Mouse (Mus musculus): ENCODE data around the gene Cxcr1. TPM values are rescaled to one million over a fixed set of nuclear protein-coding genes. Genes with fewer than 3 reads are reported as not detected.

Cxcr1 gene
- polyA plus RNA-seq, 1 experiment from 2014 or later, result not detected

- ATAC-seq (replicated peaks; ENCODE audit: low FRiP score) (no peak), DNase-seq (ENCODE audit: low spot score) (no peak)
- H3K4me1 ChIP-seq (replicated peaks; ENCODE audit: control insufficient read depth, insufficient read depth, low read length), result no peaks in the 10 kb centered on the region
- H3K4me2 ChIP-seq (ENCODE audit: low read depth, low read length, severe bottlenecking), result no peak overlapping the region
- no peaks in the 10 kb centered on the region for H3K27me3 ChIP-seq (ENCODE audit: control insufficient read depth, insufficient read depth, low read length)
- H3K27ac ChIP-seq (ENCODE audit: low read depth, low read length), result no peak overlapping the region
- H3K9ac ChIP-seq (ENCODE audit: low read length), result no peak overlapping the region
- no peaks in the 10 kb centered on the region for H3K36me3 ChIP-seq (ENCODE audit: control insufficient read depth, insufficient read depth, low read length)
- H3K9me3 ChIP-seq (ENCODE audit: control insufficient read depth, low read length), result no peaks in the 10 kb centered on the region
- WGBS, result 73% methylated on average over 2 of the region's 2 CpGs
- no peak overlapping the region for H3K4me3 ChIP-seq (ENCODE audit: low read depth, low read length)
Measured at GRCm38 (mm10) chr1:74183006-74183405, 11.4 kb downstream of the Cxcr1 start.

DNA sequence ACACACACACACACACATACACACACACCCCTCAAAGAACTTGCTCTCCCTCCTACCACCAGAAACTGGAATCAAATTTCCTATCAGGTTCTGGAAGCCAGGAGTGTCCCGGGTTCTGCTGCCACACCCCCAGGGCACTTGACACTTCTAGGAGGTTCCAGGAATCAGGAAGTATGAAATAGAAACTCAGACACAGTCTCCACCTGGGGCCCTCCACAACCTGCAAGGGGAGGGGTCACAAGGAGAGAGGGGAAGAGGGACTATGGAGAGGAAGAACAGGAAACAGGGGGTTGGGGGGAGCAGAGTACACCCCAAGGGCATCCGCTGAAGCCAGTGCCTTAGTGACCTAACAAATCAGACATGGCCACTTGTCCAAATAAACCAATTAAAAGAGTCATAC, 13.0 kb downstream of the Cxcr1 start:
- WGBS, result 78% methylated on average over 2 of the region's 2 CpGs
- no peaks in the 10 kb centered on the region for H3K27me3 ChIP-seq (ENCODE audit: control insufficient read depth, insufficient read depth, low read length)
- no peaks in the 10 kb centered on the region for H3K4me1 ChIP-seq (replicated peaks; ENCODE audit: control insufficient read depth, insufficient read depth, low read length)
- DNase-seq (ENCODE audit: low spot score) (no peak), ATAC-seq (replicated peaks; ENCODE audit: low FRiP score) (no peak)
- no peaks in the 10 kb centered on the region for H3K36me3 ChIP-seq (ENCODE audit: control insufficient read depth, insufficient read depth, low read length)
- no peaks in the 10 kb centered on the region for H3K9me3 ChIP-seq (ENCODE audit: control insufficient read depth, low read length)
- no peak overlapping the region for H3K4me3 ChIP-seq (ENCODE audit: low read depth, low read length)
- H3K27ac ChIP-seq (ENCODE audit: low read depth, low read length), result no peak overlapping the region
- H3K4me2 ChIP-seq (ENCODE audit: low read depth, low read length, severe bottlenecking), result no peak overlapping the region
- H3K9ac ChIP-seq (ENCODE audit: low read length), result no peak overlapping the region

- H3K9me3 ChIP-seq (ENCODE audit: control insufficient read depth, low read length), result no peaks in the 10 kb centered on the region
- H3K27ac ChIP-seq (ENCODE audit: low read depth, low read length), result no peak overlapping the region
- no peak overlapping the region for H3K9ac ChIP-seq (ENCODE audit: low read length)
- H3K27me3 ChIP-seq (ENCODE audit: control insufficient read depth, insufficient read depth, low read length), result no peaks in the 10 kb centered on the region
- H3K4me2 ChIP-seq (ENCODE audit: low read depth, low read length, severe bottlenecking), result no peak overlapping the region
- ATAC-seq (replicated peaks; ENCODE audit: low FRiP score) (no peak), DNase-seq (ENCODE audit: low spot score) (no peak)
- H3K36me3 ChIP-seq (ENCODE audit: control insufficient read depth, insufficient read depth, low read length), result no peaks in the 10 kb centered on the region
- H3K4me3 ChIP-seq (ENCODE audit: low read depth, low read length), result no peak overlapping the region
- WGBS, result 68% methylated on average over 9 of the region's 9 CpGs
- no peaks in the 10 kb centered on the region for H3K4me1 ChIP-seq (replicated peaks; ENCODE audit: control insufficient read depth, insufficient read depth, low read length)
Measured at GRCm38 (mm10) chr1:74179624-74180408, 14.6 kb downstream of the Cxcr1 start.

DNA sequence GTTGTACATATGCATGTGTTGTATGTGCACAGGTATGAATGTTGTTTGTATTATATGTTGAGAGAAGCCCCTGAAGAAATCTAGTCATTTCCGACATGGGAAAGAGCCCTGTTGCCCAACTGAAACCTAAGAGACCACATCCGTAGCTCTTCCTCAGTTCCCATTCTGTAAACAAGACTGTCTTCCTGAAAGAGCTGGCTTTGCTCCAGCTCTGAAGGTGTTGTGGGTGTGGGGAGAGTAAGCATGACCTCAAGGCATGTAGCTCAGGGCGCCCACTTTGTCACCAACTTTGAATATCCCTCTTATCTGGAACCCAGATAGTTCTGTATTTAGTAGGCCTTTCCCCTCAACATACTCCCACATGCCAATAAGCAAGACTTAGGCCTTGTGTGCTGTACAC, 15.8 kb downstream of the Cxcr1 start:
- Histone ChIP-seq H3K36me3 (ENCODE audit: control insufficient read depth, insufficient read depth, low read length) (no peaks in the 10 kb centered on the region), H3K27ac (ENCODE audit: low read depth, low read length) (no peak overlapping the region), H3K4me3 (ENCODE audit: low read depth, low read length) (no peak overlapping the region), H3K4me2 (ENCODE audit: low read depth, low read length, severe bottlenecking) (no peak overlapping the region), H3K9me3 (ENCODE audit: control insufficient read depth, low read length) (no peaks in the 10 kb centered on the region), H3K27me3 (ENCODE audit: control insufficient read depth, insufficient read depth, low read length) (no peaks in the 10 kb centered on the region), H3K9ac (ENCODE audit: low read length) (no peak overlapping the region), H3K4me1 (replicated peaks; ENCODE audit: control insufficient read depth, insufficient read depth, low read length) (no peaks in the 10 kb centered on the region)
- no peak for DNase-seq (ENCODE audit: low spot score)
- ATAC-seq (replicated peaks; ENCODE audit: low FRiP score), result no peak
- WGBS, result 91% methylated on average over 3 of the region's 3 CpGs

DNA sequence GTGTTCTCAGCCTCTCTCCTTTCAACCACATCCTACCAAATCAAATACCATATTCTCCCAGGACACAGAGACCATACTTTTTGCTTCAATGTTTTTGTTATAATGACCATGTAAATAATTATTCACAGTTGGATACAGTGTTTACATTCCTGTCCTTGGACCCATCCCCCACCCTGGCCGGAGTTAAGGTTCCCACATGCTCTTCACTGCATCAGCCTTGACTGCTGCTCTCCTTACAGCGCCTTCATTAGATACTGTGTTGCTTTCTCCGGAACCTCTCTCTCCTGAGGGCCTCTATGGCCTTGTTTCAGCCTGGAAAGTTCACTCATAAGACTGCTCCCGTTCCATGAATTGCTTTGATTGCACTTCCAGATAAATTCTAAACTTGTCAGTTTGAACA, 18.7 kb downstream of the Cxcr1 start:
- ATAC-seq (replicated peaks; ENCODE audit: low FRiP score) (no peak), DNase-seq (ENCODE audit: low spot score) (no peak)
- Histone ChIP-seq H3K4me3 (ENCODE audit: low read depth, low read length) (no peak overlapping the region), H3K9me3 (ENCODE audit: control insufficient read depth, low read length) (no peaks in the 10 kb centered on the region), H3K4me1 (replicated peaks; ENCODE audit: control insufficient read depth, insufficient read depth, low read length) (no peaks in the 10 kb centered on the region), H3K27ac (ENCODE audit: low read depth, low read length) (no peak overlapping the region), H3K36me3 (ENCODE audit: control insufficient read depth, insufficient read depth, low read length) (no peaks in the 10 kb centered on the region), H3K27me3 (ENCODE audit: control insufficient read depth, insufficient read depth, low read length) (no peaks in the 10 kb centered on the region), H3K9ac (ENCODE audit: low read length) (no peak overlapping the region), H3K4me2 (ENCODE audit: low read depth, low read length, severe bottlenecking) (no peak overlapping the region)
- WGBS, result 89% methylated on average over 4 of the region's 4 CpGs

GRCm38 (mm10) chr1:74172722-74173121, 21.7 kb downstream of the Cxcr1 start:
- WGBS, result 91% methylated on average over 3 of the region's 3 CpGs

DNA sequence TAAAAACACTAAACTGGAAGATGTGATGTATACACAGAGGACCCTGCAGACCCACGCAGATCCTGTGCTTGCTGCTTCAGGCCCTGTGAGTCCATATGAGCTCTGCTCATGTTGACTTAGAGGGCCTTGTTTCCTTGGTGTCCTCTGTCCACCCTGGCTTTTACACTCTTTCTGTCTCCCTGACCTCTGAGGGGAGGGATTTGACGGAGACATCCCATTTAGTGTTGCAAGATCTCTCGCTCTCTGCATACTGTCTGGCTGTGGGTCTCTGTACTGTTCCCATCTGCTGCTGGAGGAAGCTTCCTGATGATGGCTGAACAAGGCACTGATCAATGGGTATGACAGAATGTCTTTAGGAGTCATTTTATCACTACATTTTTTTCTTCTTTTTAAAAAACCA, 24.7 kb downstream of the Cxcr1 start:
- Histone ChIP-seq H3K27me3 (ENCODE audit: control insufficient read depth, insufficient read depth, low read length) (no peaks in the 10 kb centered on the region), H3K9me3 (ENCODE audit: control insufficient read depth, low read length) (no peaks in the 10 kb centered on the region), H3K9ac (ENCODE audit: low read length) (no peak overlapping the region), H3K4me3 (ENCODE audit: low read depth, low read length) (no peak overlapping the region), H3K4me2 (ENCODE audit: low read depth, low read length, severe bottlenecking) (no peak overlapping the region), H3K27ac (ENCODE audit: low read depth, low read length) (no peak overlapping the region), H3K4me1 (replicated peaks; ENCODE audit: control insufficient read depth, insufficient read depth, low read length) (no peaks in the 10 kb centered on the region), H3K36me3 (ENCODE audit: control insufficient read depth, insufficient read depth, low read length) (no peaks in the 10 kb centered on the region)
- WGBS, result 84% methylated on average over 3 of the region's 3 CpGs
- DNase-seq (ENCODE audit: low spot score), result no peak
- no peak for ATAC-seq (replicated peaks; ENCODE audit: low FRiP score)

More at GRCm38 (mm10) chr1:74172722-74173121, 21.7 kb downstream of the Cxcr1 start:
- Histone ChIP-seq H3K4me1 (replicated peaks; ENCODE audit: control insufficient read depth, insufficient read depth, low read length) (no peaks in the 10 kb centered on the region), H3K9ac (ENCODE audit: low read length) (no peak overlapping the region), H3K27me3 (ENCODE audit: control insufficient read depth, insufficient read depth, low read length) (no peaks in the 10 kb centered on the region), H3K4me2 (ENCODE audit: low read depth, low read length, severe bottlenecking) (no peak overlapping the region), H3K4me3 (ENCODE audit: low read depth, low read length) (no peak overlapping the region), H3K9me3 (ENCODE audit: control insufficient read depth, low read length) (no peaks in the 10 kb centered on the region), H3K36me3 (ENCODE audit: control insufficient read depth, insufficient read depth, low read length) (no peaks in the 10 kb centered on the region), H3K27ac (ENCODE audit: low read depth, low read length) (no peak overlapping the region)
- ATAC-seq (replicated peaks; ENCODE audit: low FRiP score), result no peak
- no peak for DNase-seq (ENCODE audit: low spot score)

DNA sequence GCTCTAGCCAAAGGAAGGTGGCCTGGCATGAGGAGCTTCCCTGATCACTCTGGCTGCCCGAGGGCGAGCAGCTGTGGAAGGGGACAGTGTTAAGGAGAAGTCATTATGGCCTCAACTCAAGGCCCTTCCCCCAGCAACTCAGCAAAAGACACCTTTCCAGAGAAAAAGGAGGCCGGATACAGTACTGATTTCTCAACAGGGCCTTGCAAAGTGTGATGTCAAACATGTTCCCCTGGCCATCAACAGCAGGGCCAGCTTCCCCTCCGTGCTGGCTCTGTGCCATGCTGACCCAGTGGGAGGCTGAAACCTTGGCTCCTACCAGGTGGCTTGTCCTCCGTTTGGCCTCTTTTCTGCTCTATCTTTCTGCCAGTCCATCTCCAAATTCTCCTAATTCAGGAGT, 27.3 kb downstream of the Cxcr1 start:
- no peak for DNase-seq (ENCODE audit: low spot score)
- no peak overlapping the region for H3K9ac ChIP-seq (ENCODE audit: low read length)
- H3K4me1 ChIP-seq (replicated peaks; ENCODE audit: control insufficient read depth, insufficient read depth, low read length), result no peaks in the 10 kb centered on the region
- no peaks in the 10 kb centered on the region for H3K27me3 ChIP-seq (ENCODE audit: control insufficient read depth, insufficient read depth, low read length)
- WGBS, result 84% methylated on average over 5 of the region's 5 CpGs
- no peak overlapping the region for H3K4me3 ChIP-seq (ENCODE audit: low read depth, low read length)
- no peak for ATAC-seq (replicated peaks; ENCODE audit: low FRiP score)
- no peaks in the 10 kb centered on the region for H3K9me3 ChIP-seq (ENCODE audit: control insufficient read depth, low read length)
- H3K36me3 ChIP-seq (ENCODE audit: control insufficient read depth, insufficient read depth, low read length), result no peaks in the 10 kb centered on the region
- no peak overlapping the region for H3K4me2 ChIP-seq (ENCODE audit: low read depth, low read length, severe bottlenecking)
- H3K27ac ChIP-seq (ENCODE audit: low read depth, low read length), result no peak overlapping the region

GRCm38 (mm10) chr1:74160036-74160435, 34.4 kb downstream of the Cxcr1 start:
- no peaks in the 10 kb centered on the region for H3K9me3 ChIP-seq (ENCODE audit: control insufficient read depth, low read length)
- H3K27ac ChIP-seq (ENCODE audit: low read depth, low read length), result no peak overlapping the region
- DNase-seq (ENCODE audit: low spot score) (no peak), ATAC-seq (replicated peaks; ENCODE audit: low FRiP score) (no peak)
- H3K27me3 ChIP-seq (ENCODE audit: control insufficient read depth, insufficient read depth, low read length), result no peaks in the 10 kb centered on the region
- H3K9ac ChIP-seq (ENCODE audit: low read length), result no peak overlapping the region
- no peak overlapping the region for H3K4me3 ChIP-seq (ENCODE audit: low read depth, low read length)
- H3K4me1 ChIP-seq (replicated peaks; ENCODE audit: control insufficient read depth, insufficient read depth, low read length), result no peaks in the 10 kb centered on the region
- 67% methylated on average over 2 of the region's 2 CpGs for WGBS
- H3K4me2 ChIP-seq (ENCODE audit: low read depth, low read length, severe bottlenecking), result no peak overlapping the region
- no peaks in the 10 kb centered on the region for H3K36me3 ChIP-seq (ENCODE audit: control insufficient read depth, insufficient read depth, low read length)

Measured in forebrain, embryonic 11.5 days (tissue).